Mouse (Mus musculus): Measurements from ENCODE around the gene Jmjd1c.

The Jmjd1c gene

DNA sequence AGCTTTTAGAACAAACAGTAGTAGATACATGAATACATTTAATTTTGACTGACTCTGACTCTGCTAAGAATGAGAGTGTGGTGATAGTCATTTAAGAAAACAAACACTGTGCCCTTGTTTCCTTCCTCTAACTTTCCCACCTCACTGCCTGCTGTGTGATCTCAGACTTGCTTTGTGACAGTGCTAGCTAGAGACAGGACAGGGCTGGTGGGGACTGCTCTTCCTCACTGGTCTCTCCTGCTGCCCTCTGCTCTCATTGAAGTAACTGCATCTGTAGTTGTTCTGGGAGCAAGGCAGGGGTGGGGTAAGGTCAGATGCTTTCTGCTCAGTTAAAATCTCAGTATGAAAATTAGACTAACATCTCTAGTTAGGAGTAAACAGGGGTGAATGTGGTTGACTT, 93.1 kb downstream of the Jmjd1c start:
- in situ Hi-C loops (cut with MboI, MseI), result no loop called here

DNA sequence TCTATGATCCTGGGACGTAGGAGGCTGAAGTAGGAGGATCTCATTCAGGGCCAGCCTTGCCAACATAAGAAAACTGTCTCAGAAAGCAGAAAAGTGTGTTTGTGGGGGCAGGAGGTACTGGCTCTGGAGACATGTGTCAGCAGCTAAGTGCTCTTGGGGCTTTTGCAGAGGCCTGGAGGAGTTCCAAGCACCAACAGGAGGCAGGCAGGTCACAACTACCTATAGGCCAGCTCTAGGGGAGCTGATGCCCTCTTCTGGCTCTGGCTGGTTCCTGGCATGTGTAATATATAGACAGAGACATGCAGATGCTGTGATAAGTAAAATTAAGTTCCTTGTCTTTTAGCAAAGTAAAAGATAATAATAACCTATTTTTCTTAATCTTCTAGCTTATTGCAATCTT, 94.3 kb downstream of the Jmjd1c start:
- in situ Hi-C loops (cut with MboI, MseI), result loop anchor here (5.0 kb wide), 1 partner anchor 88 kb away; no protein-coding TSS in a partner anchor

DNA sequence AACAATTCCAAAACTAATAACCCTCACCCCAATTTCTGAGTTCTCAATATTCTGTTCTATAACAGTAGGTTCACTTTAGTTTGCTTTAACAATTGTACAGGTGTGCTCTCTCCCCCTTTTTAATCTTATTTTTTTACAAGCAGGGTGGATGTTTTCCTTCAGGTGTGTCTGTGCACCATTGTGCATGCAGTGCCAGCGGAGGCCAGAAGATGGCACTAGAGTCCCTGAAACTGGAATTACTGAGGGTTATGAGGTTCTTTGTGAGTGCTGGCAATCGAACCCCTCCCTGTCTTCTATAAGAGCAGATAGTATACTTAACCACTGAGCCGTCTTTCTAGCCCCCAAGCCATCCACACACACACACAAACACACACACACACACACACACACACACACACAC, 96.4 kb downstream of the Jmjd1c start:
- in situ Hi-C loops (cut with MboI, MseI), result loop anchor here (5.0 kb wide), 1 partner anchor 90 kb away; no protein-coding TSS in a partner anchor

DNA sequence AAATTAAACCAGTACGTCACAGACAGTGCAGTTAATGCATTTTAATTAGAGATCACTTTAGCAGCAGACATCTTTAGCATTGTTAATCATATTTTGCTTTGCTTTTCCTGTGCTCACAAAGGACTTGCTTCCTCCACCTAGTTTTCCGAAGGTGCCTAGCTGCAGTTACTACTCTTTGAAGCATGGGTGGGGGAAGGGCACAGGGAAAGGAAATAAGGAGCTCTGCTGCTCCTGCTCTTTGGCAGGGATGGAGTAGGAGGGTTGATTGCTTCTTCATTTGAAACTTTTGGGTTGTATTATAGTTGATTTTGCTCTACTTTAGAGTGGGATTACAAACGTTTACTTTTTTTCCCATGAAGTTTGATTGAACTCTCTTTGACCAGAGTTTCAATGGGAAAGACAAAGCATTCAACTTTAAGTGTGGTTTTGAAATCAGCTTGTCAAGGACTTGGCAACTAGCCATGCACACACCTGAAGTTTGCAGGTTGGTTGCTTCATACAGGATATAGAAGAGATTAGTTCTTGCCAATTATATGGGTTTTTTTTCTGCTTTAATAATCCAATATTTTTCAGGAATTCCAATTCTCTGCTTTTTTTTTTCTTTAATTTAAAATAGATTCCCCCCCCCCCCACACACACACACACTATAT, 97.2 kb downstream of the Jmjd1c start:
- in situ Hi-C loops (cut with MboI, MseI), result loop anchor here (5.0 kb wide), 1 partner anchor 91 kb away; no protein-coding TSS in a partner anchor

DNA sequence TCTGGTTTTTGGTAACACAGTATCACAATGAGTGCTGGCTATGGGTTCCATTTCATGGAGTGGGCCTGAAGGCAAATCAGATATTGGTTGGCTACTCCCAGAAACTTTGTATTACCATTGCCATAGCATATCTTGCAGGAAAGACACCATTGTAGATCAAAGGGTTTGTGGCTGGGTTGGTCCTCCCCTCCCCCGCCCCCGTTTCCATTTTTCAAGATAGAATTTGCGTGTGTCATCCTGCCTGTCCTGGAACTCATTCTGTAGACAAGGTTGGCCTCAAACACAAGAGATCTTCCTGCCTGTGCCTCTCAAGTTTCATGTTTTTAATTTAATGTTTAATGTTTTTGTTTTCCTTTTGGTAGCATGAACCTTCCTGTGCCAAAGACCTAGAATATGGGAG, 98.1 kb downstream of the Jmjd1c start:
- in situ Hi-C loops (cut with MboI, MseI), result loop anchor here (5.0 kb wide), 1 partner anchor 92 kb away; no protein-coding TSS in a partner anchor

DNA sequence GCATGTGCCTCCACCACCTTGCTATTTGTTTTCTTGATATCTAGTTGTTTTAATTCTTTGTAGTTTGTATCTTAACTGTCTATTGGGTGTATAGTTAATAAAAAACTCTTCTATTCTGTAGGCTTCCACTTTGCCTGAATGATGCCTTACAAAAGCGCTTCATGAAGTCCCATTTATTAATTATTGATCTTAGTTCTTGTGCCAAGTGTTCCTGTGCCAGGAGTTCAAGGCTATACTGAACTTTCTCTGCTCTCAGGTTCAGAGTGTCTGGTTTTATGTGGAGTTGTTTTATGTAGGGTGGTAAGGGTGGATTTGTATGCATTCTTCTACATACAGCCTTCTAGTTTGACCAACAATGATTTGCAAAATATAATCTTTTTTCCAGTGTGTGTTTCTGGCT, 99.7 kb downstream of the Jmjd1c start:
- in situ Hi-C loops (cut with MboI, MseI), result no loop called here

DNA sequence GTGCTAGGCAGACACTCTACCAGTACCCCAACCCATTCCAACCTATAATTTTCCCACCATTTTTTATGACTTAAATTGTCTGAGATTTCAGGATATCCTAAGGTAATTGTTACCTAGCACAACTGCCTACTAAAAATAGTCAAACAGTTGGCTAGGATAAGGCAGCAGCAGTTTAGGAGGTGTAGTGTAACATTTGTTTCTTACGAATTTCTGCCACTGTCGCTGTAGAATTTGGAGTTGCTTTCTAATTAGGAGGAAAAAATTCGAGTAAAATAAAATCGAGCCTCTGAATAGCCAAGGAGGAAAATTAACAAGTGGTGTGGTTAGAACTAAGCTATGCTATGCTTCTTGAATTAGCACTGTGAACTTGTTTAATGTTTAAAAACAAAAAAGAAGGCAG, 101.3 kb downstream of the Jmjd1c start:
- in situ Hi-C loops (cut with MboI, MseI), result no loop called here

DNA sequence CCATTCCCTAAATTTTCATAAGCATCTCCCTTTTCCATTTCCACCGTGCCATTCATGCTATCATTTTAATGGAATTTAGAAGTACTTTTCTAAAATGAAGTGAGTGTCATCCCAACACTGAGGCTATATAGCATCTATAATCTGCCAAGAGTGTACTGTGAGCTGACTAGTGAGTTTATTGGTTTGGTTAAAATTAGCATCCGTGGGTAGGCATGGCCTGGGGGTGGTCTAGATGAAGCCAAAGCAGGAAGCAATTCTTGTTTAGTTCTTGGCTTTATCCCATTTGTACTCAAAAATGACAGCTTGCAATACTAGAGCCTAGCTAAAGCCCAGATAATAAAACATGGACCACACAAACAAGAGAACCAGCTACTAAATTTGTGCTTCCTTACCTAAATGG, 101.9 kb downstream of the Jmjd1c start:
- in situ Hi-C loops (cut with MboI, MseI), result no loop called here

DNA sequence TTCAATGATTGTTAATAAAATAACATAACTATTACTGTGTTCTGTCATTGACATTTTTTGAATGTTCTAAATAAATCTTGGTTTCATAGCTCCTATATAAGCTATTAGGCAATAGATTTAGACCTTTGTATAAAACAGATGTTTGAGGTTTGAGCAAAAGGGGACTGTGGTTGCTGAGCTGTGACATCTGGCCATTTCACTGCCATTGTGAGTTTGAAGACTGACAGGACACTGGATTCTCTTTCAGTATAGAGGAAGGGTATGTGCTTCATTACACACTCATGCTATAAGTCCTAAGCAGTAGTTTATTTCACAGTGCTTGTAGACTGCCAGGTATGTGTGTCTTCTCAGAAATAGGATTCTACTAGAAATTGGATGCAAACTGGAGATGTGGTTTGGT, 105.8 kb downstream of the Jmjd1c start:
- in situ Hi-C loops (cut with MboI, MseI), result no loop called here

DNA sequence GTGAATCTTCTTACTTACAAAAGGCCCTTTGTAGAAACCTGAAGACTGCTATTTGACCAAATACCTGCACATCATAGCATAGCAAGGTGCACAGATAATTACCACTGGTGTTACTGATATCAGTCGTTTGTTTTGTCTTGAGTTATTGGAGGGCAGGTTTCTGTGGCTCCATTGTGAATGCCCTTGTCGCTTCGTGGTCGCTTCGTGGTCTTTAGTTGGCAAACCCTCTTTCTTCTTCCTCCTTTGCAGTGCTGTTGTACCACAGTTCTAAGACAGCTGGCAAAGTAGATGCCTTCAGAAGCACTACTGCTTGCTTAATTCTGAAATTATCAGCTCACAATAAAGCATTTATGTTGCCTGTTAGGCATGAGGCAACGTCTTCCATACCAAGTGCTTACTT, 106.5 kb downstream of the Jmjd1c start:
- in situ Hi-C loops (cut with MboI, MseI), result no loop called here

DNA sequence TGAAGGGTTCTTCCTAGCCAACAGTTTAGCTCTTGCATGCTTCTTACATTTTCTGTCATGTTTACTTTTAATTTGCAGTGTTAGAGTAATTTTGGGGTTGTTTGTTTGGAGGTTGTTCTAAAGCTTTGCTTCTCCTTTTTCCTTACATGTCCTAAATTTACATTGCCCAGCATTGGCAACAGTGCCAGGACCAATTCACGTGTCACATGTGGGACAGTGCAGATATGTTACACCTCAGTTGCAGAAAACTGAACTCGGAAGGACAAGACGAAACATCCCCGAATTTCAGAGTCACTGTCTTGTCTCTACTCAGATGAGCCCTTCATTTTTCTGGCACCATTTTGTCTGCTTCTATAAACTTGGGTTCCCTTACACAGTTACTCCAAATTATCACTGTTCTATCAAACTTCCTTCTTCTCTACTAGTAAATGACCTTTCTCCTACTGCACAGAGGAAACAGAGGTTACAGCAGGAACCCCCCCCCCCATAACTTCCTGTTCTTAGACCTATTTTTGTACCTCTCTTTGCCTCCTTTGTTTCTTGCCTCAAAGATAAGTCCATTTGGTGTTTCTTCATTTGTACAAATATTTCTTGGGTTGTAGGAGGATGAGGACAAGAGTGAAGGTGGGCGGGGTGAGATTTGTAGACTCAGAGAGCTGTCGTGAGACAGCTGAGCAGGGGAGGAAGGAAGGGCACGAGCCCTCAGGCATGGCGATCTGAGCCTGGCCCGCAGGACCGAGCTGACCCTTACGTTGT, 108.9 kb downstream of the Jmjd1c start:
- in situ Hi-C loops (cut with MboI, MseI), result no loop called here

DNA sequence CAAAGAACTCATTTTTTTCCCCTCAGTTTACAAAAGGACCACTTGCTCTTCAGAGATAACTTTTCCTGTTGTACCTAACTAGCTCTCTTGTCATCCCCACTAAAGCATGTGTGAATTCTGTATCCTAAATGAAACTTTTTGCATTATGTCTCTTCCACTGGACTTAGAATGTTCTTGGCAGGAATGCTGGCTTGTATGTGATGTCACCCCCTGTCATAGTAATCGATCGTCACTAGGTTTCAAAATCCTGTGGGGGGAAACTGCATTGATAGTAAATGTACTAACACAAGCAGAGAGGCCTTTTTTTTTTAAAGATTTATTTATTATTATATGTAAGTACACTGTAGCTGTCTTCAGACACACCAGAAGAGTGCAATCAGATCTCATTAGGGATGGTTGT, 112.0 kb downstream of the Jmjd1c start:
- in situ Hi-C loops (cut with MboI, MseI), result no loop called here

DNA sequence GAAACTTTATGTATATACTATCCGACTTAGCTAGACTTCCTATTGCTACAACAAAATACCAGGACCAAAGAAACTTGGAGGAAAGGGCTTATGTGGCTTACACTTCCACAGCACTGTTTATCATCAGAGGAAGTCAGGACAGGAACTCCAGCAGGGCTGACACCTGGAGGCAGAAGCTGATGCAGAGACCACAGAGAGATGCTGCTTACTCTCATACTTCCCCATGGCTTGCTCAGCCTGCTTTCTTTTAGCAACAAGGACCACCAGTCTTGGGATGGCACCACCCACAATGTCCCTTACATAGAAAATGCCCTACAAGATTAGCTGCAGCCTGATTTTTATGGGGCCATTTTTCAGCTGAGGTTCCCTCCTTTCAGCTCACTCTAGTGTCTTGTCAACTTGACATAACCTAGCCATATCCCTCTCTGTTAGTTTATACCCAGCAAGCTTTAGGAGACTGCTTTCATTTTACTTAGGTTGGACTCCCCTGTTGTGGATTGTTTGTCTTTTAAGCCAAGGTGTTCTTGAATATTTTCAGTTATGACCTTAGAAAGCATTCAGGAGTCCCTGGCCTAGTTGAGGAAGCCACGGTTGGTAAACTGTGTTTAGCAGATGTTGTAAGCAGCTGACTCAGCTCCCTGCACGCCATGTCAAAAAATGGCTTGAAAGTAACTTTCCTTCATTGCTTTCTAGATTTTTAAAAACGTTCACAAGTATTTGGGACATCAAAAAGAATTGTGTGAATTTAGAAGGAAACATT, 114.2 kb downstream of the Jmjd1c start:
- in situ Hi-C loops (cut with MboI, MseI), result loop anchor here (10.0 kb wide), 1 partner anchor 295 kb away; no protein-coding TSS in a partner anchor

DNA sequence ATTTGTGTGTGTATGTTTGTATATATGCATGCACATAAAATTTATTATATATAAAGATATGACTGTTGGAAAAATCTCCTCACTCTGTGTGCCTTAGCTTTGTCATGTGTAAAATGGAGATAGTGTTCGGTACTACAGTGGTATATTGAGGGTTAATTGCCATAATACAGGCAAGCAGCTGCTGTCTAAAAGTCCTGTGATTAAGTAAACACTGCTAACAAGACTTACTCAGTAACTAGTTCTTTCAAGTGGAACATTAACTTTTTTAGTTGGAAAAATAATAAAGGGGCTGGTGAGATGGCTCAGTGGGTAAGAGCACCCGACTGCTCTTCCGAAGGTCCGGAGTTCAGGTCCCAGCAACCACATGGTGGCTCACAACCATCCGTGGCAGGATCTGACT, 116.1 kb downstream of the Jmjd1c start:
- in situ Hi-C loops (cut with MboI, MseI), result loop anchor here (10.0 kb wide), 1 partner anchor 297 kb away; no protein-coding TSS in a partner anchor

DNA sequence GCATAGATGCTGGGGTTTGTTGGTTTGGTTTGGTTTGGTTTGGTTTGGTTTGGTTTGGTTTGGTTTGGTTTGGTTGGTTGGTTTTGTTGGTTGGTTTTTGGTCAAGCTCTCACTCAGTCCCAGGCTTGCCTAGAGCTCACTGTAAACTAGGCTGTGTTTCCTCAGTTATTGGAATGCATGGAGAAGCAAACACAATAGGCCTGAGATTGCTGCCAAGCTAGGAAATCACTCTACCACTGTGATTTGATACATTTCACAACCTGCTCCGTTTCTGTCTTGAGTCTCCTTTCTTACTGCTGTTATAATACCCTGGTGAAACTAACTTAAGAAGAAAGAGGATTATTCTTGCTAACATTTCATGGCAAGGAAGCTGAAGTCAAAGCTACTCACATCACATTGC, 117.8 kb downstream of the Jmjd1c start:
- in situ Hi-C loops (cut with MboI, MseI), result loop anchor here (10.0 kb wide), 1 partner anchor 299 kb away; no protein-coding TSS in a partner anchor

DNA sequence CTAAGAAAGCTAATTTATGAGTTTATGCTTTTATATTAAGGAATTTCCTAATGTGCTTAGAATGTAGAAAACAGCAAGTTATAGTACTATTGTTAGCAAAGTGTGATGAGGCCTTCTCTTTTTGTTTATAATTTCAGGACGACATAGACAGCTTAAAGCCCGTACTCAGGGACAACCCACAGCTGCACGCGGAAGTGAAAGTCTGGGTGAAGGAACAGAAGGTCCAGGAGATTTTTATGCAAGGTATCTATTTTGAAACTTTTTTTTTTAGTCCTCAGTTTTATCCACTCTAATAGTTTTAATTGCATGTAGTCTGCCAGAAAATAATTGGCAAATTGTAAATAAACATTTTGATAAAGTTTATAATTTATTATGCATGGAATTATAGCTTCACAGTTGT, 119.2 kb downstream of the Jmjd1c start:
- in situ Hi-C loops (cut with MboI, MseI), result loop anchor here (10.0 kb wide), 1 partner anchor 300 kb away; no protein-coding TSS in a partner anchor

DNA sequence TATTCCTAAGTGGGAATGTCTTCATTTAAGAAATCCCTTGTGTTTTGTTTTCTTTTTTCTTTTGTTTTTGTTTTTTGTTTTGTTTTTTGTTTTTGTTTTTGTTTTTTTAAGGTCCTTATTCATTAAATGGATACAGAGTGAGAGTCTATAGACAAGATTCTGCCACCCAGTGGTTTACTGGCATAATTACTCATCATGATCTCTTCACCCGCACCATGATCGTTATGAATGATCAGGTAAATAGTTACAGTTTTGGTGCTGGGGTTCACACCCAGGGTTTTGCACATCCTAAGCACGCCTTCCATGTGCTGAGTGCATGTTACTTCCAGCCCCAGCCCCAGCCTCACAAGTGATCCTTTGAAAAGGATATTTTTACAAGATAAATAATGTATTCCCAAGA, 120.9 kb downstream of the Jmjd1c start:
- in situ Hi-C loops (cut with MboI, MseI), result loop anchor here (10.0 kb wide), 1 partner anchor 302 kb away; no protein-coding TSS in a partner anchor

DNA sequence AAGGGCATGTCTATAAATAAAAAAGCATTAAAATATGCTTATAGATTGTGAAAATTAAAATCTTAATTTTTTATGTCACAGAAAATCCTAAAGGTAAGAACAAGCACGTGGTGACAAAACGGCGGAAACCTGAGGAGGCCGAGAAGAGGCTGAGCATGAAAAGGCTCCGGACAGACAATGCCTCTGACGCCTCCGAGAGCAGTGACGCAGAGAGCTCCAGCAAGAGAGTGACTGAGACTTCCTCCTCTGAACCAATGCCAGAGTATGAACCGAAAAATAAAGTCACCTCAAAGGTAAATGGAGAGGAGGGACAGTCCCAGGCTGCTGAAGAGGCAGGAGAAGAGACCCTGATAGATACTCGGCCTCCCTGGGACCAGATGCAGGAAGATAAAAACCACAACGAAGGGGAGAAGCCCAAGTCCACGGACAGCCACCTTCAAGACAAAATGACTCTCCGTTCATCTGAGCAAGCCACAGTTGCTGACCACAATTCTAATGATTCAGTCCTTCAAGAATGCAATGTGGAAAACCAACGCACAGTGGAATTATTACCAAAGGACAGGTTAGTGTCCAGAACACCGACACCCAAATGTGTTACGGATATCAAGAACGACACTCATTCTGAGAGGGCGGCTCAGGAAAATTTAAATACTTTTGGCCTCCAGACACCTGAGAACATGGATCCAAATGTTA, 123.1 kb downstream of the Jmjd1c start:
- in situ Hi-C loops (cut with MboI, MseI), result loop anchor here (10.0 kb wide), 1 partner anchor 304 kb away; no protein-coding TSS in a partner anchor

DNA sequence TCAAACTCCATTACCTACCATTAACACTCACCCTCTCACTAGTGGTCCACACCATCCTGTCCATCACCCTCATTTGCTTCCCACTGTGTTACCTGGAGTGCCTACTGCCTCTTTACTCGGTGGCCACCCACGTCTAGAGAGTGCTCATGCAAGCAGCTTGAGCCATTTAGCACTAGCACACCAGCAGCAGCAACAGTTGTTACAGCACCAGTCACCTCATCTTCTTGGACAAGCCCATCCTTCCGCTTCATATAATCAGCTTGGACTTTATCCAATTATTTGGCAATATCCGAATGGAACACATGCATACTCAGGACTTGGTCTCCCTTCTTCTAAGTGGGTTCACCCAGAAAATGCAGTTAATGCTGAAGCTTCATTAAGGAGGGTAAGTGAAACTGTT, 124.3 kb downstream of the Jmjd1c start:
- in situ Hi-C loops (cut with MboI, MseI), result no loop called here

DNA sequence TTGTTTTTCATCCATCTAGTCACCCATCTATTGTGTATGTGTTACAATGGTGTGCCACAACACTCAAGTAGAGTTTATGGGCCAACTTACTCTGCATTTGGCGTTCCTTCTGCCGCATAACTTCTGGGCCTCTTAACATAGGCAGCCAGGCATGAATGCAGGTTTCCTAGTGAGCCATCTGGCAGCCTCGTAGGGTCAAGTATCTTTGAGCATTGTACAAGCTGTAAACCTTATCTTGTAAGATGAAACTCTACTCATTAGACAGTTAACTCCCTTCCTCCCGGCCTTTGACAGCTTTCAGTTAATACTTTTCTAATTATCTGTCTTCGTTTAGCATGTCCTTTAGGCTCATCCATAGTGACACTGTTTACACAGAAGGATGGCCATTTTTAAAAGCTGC, 125.4 kb downstream of the Jmjd1c start:
- in situ Hi-C loops (cut with MboI, MseI), result no loop called here

DNA sequence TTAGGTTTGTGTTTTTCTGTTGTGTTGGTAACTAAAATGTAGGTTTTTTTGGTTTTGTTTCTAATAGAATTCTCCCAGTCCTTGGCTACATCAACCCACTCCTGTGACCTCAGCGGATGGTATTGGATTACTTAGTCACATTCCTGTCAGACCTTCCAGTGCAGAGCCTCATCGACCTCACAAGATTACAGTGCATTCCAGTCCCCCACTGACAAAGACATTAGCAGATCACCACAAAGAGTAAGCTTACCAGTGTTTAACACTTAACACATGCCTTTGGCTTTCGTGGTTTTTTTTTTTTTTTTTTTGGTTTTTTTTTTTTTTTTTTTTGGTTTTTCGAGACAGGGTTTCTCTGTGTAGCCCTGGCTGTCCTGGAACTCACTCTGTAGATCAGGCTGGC, 128.0 kb downstream of the Jmjd1c start:
- in situ Hi-C loops (cut with MboI, MseI), result no loop called here

Data from T-helper 2 cell (primary cell).